Mouse (Mus musculus) T-helper 2 cell (primary cell): Measurements from ENCODE around the gene Osmr.
"Not testable (repeated sequence)": the region's sequence is repeated elsewhere in the genome, so short reads cannot be mapped to it uniquely, and the experiment has no call there.

Experiments used
- in situ Hi-C: fragments of 300-600 bp; cut with MboI, MseI; formaldehyde crosslinking; loops from one replicate; pipeline ENCODE4 v1.15.1; 2025; ENCODE audit warnings: high pct_unique_total_duplicates

Gene Osmr

DNA sequence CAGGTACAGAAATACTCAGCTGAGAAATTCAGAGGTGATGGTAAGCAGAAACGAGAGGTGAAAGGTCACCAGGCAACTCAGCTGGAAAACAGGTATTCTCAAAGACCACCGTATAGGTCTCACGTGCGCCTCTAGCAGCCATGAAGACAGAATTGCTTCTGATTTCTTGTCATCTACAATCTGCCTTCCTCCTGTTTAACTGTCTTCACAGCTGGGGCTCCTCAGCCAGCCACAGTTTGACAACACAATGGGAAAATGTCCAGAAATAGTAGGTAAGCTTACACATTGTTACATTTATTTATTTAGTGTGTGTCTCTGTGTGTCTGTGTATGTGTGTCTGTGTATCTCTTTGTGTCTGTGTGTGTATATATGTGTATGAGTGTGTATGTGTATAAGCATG lies 12.6 kb downstream of the Osmr start:
- in situ Hi-C loops, result no loop called here

DNA sequence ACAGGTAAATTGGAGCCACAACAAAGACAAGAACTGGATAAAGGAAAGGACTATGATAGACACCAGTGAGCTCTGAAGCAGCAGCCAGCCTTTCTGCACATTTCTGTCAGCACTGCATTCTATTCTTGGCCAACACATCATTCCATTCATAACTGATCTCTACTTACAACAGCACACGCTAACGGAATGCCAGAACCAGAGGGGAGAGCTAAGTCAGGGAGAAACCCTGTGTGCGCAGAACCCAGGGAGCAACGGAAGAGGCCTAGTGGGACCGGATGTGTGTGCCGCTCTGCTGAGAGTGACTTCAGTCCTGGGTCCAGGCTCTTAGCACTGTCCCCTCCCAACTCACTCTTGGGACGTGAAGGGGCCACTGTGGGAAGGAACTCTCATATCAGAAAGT lies 13.2 kb downstream of the Osmr start:
- in situ Hi-C loops, result no loop called here

DNA sequence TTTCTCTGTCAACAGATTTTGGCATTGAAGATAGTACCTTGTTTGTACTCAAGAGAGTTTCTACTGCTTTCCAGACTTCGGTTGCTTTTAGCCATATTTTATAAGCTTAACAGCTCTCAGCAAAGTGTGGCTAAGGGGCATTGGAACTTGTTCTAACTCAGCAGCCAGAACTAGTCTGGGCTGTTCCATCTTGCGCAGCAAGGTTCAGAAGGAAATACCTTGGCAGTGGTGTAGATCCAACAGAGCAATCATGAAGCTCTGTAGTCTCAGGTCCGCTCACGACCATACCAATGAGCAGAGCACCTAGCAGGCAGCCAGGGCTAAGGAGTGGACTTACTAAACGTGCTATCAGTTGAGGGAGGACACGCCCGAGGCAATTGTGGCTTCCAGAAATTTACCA lies 15.0 kb downstream of the Osmr start:
- in situ Hi-C loops, result no loop called here

DNA sequence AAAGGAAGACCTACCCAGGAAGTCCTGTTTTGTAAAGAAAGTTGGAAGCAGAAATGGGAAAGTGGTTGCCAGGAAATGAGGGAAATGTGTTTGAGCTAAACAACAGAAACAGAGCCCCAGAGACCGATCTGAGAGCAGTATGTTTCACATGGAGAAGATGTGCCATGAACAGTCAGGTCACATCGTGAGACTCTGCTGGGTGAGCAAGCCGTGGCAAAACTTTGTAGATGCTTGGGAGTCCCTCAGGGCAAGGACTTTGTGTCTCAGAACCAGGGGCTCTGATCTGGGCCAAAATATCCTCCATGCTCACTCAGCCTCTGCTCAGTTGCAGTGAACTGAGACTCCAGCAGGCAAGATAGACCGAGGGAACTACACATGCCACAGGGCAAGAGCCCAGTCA lies 15.9 kb downstream of the Osmr start:
- in situ Hi-C loops, result no loop called here

- in situ Hi-C loops, result no loop called here
Observed at GRCm38 (mm10) chr15:6857270-6857905, 17.4 kb downstream of the Osmr start.

DNA sequence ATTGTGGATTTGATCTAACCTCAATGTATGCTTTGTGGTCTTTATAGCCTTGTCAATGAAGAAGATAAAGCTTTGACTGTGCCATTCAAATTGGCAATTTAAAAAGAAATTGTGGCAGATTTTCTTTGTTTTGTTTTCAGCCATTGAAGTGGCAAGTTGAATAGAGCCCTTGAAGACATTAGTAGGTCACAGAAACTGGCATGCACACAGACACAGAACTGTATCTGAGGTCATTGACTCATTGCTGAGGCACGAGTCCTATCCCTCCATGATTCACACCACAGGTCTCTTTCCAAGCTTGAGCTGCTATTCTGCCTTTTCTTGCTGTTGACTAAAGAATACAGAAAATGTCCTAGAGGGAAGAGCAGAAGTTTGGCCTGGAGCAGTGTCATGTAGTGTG lies 24.9 kb downstream of the Osmr start:
- in situ Hi-C loops, result loop anchor here (25.0 kb wide), 1 partner anchor 1813 kb away; no protein-coding TSS in a partner anchor

- in situ Hi-C loops, result loop anchor here (25.0 kb wide), 1 partner anchor 1803 kb away; no protein-coding TSS in a partner anchor
Observed at GRCm38 (mm10) chr15:6840199-6840598, 34.6 kb downstream of the Osmr start.

- in situ Hi-C loops, result no loop called here
Observed at GRCm38 (mm10) chr15:6815807-6816206, 59.0 kb downstream of the Osmr start.

DNA sequence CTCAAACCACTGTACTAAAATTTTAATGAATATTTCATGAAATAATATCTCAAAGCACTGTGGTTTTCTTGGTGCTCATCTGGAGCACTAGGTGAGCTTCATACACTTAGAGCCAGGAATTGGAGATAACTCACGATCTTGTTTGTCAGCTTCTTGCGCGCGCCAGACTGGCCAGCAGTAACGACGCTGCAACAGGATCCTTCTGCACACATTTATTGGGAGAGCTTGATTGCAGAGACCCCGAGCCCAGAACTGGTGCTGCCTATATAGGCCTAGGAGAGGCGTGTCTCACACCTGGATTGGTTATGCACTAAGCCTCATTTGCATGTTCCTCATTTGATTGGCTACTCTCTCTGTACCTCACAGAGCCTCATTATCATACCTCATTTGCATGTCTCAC lies 73.6 kb downstream of the Osmr start:
- in situ Hi-C loops, result not testable (repeated sequence)

- in situ Hi-C loops, result no loop called here
Observed at GRCm38 (mm10) chr15:6792846-6793245, 81.9 kb downstream of the Osmr start.

DNA sequence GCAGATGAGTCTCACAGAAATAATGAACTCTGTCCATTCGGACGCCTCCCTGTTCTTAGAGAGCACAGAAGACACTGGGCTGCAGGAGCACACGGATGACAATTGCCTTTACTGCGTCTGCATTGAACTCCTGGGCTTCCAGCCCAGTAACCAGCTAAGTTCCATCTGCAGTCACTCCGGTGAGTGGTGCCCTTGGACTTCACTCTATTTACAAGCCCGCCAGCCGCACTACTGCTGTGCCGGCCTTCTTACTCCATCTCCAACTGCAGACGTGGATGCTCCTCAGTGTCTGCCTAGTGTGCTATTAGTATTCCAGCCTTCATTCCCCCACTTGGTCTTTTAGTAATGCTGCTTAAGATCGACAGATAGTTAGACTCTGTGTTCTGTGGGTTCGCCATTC lies 83.1 kb downstream of the Osmr start:
- in situ Hi-C loops, result no loop called here

GRCm38 (mm10) chr15:6790011-6790410 lies 84.8 kb downstream of the Osmr start:
- in situ Hi-C loops, result no loop called here

GRCm38 (mm10) chr15:6787236-6787635 lies 87.5 kb downstream of the Osmr start:
- in situ Hi-C loops, result loop anchor here (5.0 kb wide), 1 partner anchor 50 kb away; no protein-coding TSS in a partner anchor

- in situ Hi-C loops, result loop anchor here (5.0 kb wide), 1 partner anchor 49 kb away; no protein-coding TSS in a partner anchor
Observed at GRCm38 (mm10) chr15:6786212-6786611, 88.6 kb downstream of the Osmr start.

GRCm38 (mm10) chr15:6772265-6772664 lies 102.5 kb downstream of the Osmr start:
- in situ Hi-C loops, result no loop called here
